Mouse (Mus musculus) heart, postnatal 0 days (tissue): ENCODE data around the gene Sptlc2.

Experiments used
- CTCF ChIP-seq: IDR thresholded peaks from 2 replicates; pipeline ENCODE4 v1.5.1; 2016; ENCODE audit warnings: antibody characterized with exemption, control low read depth, low read depth
- EP300 ChIP-seq: IDR thresholded peaks from 2 replicates; pipeline ENCODE4 v1.6.1; 2016; ENCODE audit warnings: antibody characterized with exemption, low read depth

GRCm38 (mm10) chr12:87274853-87275831 is 113.0 kb downstream of the Sptlc2 start:
- no peak for TF ChIP-seq CTCF
- no peak for TF ChIP-seq EP300
